Mouse (Mus musculus) kidney, adult 2 months (tissue): ENCODE results near the gene Map4k2. TPM values are rescaled to one million over a fixed set of nuclear protein-coding genes. Genes with fewer than 3 reads are reported as not detected.

Experiments
- DNase-seq: peaks from one replicate; pipeline ENCODE4 v3.0.0; 2021
- H3K27ac ChIP-seq: fragments of 200-500 bp; 2 replicates; pipeline ENCODE4 v1.5.1; 2012; ENCODE audit warnings: low read depth, low read length, control low read depth, inconsistent platforms; ENCODE audit not compliant: insufficient read depth
- H3K27me3 ChIP-seq: fragments of 200-500 bp; replicated peaks from 2 replicates; pipeline ENCODE4 v1.6.1; 2012; ENCODE audit warnings: mild to moderate bottlenecking, moderate library complexity, low read length, inconsistent platforms; ENCODE audit not compliant: control insufficient read depth, insufficient read depth
- H3K36me3 ChIP-seq: fragments of 200-500 bp; 2 replicates; pipeline ENCODE4 v1.6.1; 2012; ENCODE audit warnings: mild to moderate bottlenecking, moderate library complexity, low read length, inconsistent platforms; ENCODE audit not compliant: control insufficient read depth, insufficient read depth
- H3K4me1 ChIP-seq: fragments of 200-500 bp; 2 replicates; pipeline ENCODE4 v1.6.1; 2011; ENCODE audit warnings: low read length; ENCODE audit not compliant: control insufficient read depth, insufficient read depth
- H3K4me3 ChIP-seq: fragments of 200-500 bp; 2 replicates; pipeline ENCODE4 v1.5.1; 2011; ENCODE audit warnings: mild to moderate bottlenecking, low read depth, low read length, control low read depth; ENCODE audit not compliant: insufficient read depth
- CTCF ChIP-seq: fragments of 200-500 bp; conservative IDR thresholded peaks from 2 replicates; pipeline ENCODE4 v1.5.1; 2011; ENCODE audit warnings: low read depth, mild to moderate bottlenecking, control low read depth, low read length, moderate library complexity, mixed read lengths; ENCODE audit not compliant: insufficient read depth, insufficient read length
- POLR2A ChIP-seq: fragments of 200-500 bp; IDR thresholded peaks from one replicate; pipeline ENCODE4 v1.6.1; 2011; ENCODE audit warnings: low read depth, low read length, control low read depth
- WGBS: fragments of 180-500 bp; shearing (Covaris S2); methylation state at CpG from one replicate; pipeline ENCODE4 v1.1.7; 2018; 5-methylcytosine and 5-hydroxymethylcytosine counted together
- polyA plus RNA-seq: library from polyadenylated mRNA; depleted of rRNA; stranded (reverse); fragments of >200 nt; gene quantifications from 2 replicates; pipeline ENCODE4 v1.2.3, GENCODE M21; 2012

Map4k2 gene
- polyA plus RNA-seq, 1 experiment = 92.3 TPM

- WGBS = 73% methylated on average over 11 of the region's 11 CpGs
- TF ChIP-seq POLR2A (no peak), CTCF (no peak)
- Histone ChIP-seq H3K27me3 (no peaks in the 10 kb centered on the region), H3K4me1 (no peaks in the 10 kb centered on the region), H3K4me3 (no peak overlapping the region), H3K27ac (no peak overlapping the region), H3K36me3 (peaks cover 20% of the 10 kb centered on the region)
- no peak for DNase-seq
Measured at GRCm38 (mm10) chr19:6377327-6378040, 36.5 kb downstream of the Map4k2 start.

- WGBS = 93% methylated on average over 9 of the region's 9 CpGs
- Histone ChIP-seq H3K4me3 (no peak overlapping the region), H3K4me1 (0 out of 2 replicates have a peak, but pooled peaks cover 3% of the 10 kb centered on the region), H3K36me3 (peaks cover 7% of the 10 kb centered on the region), H3K27me3 (no peaks in the 10 kb centered on the region), H3K27ac (no peak overlapping the region)
- TF ChIP-seq POLR2A (no peak), CTCF (no peak)
- no peak for DNase-seq
Measured at GRCm38 (mm10) chr19:6380411-6381166, 39.7 kb downstream of the Map4k2 start.

- no peak for DNase-seq
- Histone ChIP-seq H3K4me1 (0 out of 2 replicates have a peak, but pooled peaks cover 3% of the 10 kb centered on the region), H3K36me3 (peaks cover 5% of the 10 kb centered on the region), H3K27me3 (no peaks in the 10 kb centered on the region), H3K4me3 (no peak overlapping the region), H3K27ac (no peak overlapping the region)
- no peak for TF ChIP-seq CTCF
- TF ChIP-seq POLR2A = no peak
- 94% methylated on average over 5 of the region's 5 CpGs for WGBS
Measured at GRCm38 (mm10) chr19:6381238-6381637, 40.3 kb downstream of the Map4k2 start.

GRCm38 (mm10) chr19:6382323-6382924 is 41.5 kb downstream of the Map4k2 start:
- 72% methylated on average over 4 of the region's 4 CpGs for WGBS
- TF ChIP-seq POLR2A = no peak
- TF ChIP-seq CTCF = no peak
- Histone ChIP-seq H3K4me3 (no peak overlapping the region), H3K36me3 (peaks cover under 1% of the 10 kb centered on the region), H3K27ac (no peak overlapping the region), H3K27me3 (no peaks in the 10 kb centered on the region), H3K4me1 (0 out of 2 replicates have a peak, but pooled peaks cover 3% of the 10 kb centered on the region)
- no peak for DNase-seq

GRCm38 (mm10) chr19:6383470-6383869 is 42.5 kb downstream of the Map4k2 start:
- no peak overlapping the region for H3K4me3 ChIP-seq
- H3K27me3 ChIP-seq = no peaks in the 10 kb centered on the region
- DNase-seq = no peak
- no peak for TF ChIP-seq CTCF
- TF ChIP-seq POLR2A = no peak
- H3K36me3 ChIP-seq = no peaks in the 10 kb centered on the region
- WGBS = 39% methylated on average over 5 of the region's 5 CpGs
- no peak overlapping the region for H3K27ac ChIP-seq
- 0 out of 2 replicates have a peak, but pooled peaks cover 3% of the 10 kb centered on the region for H3K4me1 ChIP-seq

GRCm38 (mm10) chr19:6384128-6384527 is 43.2 kb downstream of the Map4k2 start, which contains the start of gene Pygm:
TSS of gene Pygm (plus strand) at chr19:6384399.
- DNase-seq = peak; percentile 77
- WGBS = 46% methylated on average over 7 of the region's 7 CpGs
- 0 out of 2 replicates have a peak, but pooled peaks cover 3% of the 10 kb centered on the region for H3K4me1 ChIP-seq
- H3K36me3 ChIP-seq = no peaks in the 10 kb centered on the region
- TF ChIP-seq POLR2A = peak; percentile 32
- TF ChIP-seq CTCF = no peak
- H3K4me3 ChIP-seq = peak within 1 kb of the TSS; percentile 38
- H3K27ac ChIP-seq = no peak within 1 kb of the TSS
- no peaks in the 10 kb centered on the region for H3K27me3 ChIP-seq
